Mouse (Mus musculus): ENCODE measurements around the gene Xxylt1. TPM values are rescaled to one million over a fixed set of nuclear protein-coding genes. Genes with fewer than 3 reads are reported as not detected.

The Xxylt1 gene
- polyA plus RNA-seq, 3 experiments from 2014 or later = 5.3 to 17.0 (median 16.5) TPM

DNA sequence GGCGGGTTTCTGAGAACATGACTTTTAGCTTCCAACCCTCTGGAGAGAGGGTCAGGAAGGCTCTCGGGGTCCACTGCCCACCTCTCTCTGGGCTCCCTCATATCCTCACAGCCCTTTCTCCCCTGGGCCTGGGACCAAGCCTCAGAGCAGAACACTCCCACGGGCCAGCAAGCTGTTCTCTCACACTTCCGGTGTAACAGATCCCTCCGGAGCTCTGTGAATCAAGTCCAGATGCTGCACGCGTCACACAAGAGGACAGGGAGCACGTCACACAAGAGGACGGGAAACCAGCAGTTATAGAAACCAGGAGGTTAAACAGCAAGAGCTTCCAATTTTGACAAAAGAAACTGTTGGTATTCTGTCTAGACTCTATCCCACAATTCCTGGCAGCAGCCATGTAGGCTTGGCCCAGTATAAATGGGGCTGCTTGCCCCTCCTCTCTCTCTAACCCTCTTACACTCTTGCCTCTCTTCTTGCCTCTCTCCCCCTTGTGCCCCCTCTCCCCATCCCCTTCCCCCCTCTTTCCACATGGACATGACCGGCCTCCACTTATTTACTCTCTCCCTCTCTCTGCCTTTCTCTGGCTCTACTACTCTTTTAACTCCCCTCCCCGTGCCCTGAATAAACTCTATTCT lies 19.9 kb downstream of the Xxylt1 start:
- ATAC-seq = no peak

DNA sequence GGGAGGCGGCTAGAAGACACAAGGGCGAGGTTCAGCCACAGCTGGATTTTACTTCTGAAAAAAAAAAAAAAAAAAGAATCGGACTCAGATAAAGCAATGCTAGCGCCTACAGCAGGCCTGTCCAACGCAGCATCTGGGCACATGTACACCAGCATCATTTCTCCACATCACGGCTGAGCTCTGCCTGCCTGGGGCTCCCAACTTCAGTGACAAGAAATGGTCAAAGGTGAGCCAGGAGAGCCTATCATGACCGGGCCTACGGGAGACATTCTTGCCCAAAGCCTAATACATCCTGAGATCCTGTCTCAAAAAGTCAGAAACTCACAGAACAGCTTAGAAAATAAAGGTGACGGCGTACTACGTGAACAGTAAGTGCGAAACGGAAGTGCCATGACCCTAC lies 20.5 kb downstream of the Xxylt1 start:
- no peak for ATAC-seq

- no peak for ATAC-seq
Observed at GRCm38 (mm10) chr16:31060226-31060625, 21.0 kb downstream of the Xxylt1 start.

GRCm38 (mm10) chr16:31059730-31060129 lies 21.5 kb downstream of the Xxylt1 start:
- no peak for ATAC-seq

DNA sequence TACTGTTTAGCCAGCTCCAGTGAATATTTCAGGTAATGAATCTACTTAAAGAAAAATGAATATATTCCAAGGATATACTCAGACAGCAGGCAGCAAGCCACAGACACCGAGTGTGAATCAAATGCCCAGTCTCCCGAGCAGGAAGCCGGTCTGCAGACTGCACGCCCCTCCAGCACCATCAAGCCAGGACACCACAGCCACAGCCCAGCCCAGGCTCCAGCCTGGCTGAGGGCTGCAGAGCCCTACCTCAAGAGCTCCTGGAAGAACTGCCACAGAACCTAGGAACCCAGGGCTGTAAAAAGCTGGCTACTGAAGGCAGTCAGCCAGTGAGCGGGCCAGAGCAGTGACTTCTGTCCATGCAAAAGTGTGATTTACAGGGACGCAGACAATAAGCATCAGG lies 28.4 kb downstream of the Xxylt1 start:
- ATAC-seq = no peak

- no peak for ATAC-seq
Observed at GRCm38 (mm10) chr16:31052177-31052726, 29.0 kb downstream of the Xxylt1 start.

GRCm38 (mm10) chr16:31050701-31051100 lies 30.5 kb downstream of the Xxylt1 start:
- ATAC-seq = no peak

GRCm38 (mm10) chr16:31048194-31048593 lies 33.0 kb downstream of the Xxylt1 start:
- no peak for ATAC-seq

DNA sequence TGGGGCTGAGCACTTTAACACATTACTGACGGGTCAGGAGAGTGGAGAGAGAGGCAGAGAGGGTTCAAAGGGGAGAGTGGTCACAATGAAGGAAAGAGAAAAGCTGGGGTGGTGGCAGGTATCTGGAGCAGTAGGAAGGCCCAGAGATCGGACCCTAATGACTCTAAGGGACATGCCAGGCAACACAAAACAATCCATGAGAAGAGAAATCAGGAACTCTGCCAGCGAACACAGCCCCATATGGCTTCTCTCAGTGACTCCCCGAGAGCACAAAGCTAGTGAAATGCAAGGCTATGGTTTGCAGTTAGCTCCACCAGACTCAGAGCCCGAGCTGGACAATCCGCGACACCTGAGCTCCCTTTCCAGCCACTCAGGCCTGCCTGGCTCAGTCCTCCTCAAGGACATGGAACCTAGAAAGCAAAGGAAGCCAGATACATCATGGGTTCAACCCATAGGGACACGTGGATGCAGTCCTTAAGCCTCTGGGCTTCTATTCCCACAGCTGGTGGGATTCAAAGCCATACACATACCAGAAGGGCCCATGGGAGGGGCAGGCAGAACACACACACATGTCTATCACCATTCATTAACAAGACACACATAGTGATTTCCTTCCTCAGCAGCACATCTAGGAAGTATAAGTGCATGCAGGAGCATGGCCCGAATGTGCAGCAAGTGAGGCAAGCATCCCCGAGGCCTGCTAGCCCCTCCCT lies 33.9 kb downstream of the Xxylt1 start:
- no peak for ATAC-seq

GRCm38 (mm10) chr16:31046217-31046659 lies 35.0 kb downstream of the Xxylt1 start:
- no peak for ATAC-seq

DNA sequence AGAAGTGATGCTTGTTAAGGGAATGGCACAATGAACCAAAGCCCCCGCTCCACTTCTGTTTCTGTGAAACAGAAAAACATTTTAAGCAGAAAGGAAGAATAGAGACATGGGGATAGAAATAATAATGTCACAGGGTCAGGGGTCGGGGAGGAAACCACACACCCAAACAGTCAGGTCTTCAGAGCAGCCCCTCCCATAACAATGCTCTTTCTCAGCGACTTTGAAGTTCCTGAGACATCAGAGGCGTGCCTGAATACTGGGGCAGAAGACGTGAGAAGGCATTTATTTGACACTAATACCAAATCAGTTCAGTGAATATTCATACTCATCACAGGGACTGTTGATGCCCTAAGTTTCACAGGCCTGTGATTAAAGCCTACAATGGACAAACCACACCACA lies 36.0 kb downstream of the Xxylt1 start:
- ATAC-seq = peak; percentile 57

DNA sequence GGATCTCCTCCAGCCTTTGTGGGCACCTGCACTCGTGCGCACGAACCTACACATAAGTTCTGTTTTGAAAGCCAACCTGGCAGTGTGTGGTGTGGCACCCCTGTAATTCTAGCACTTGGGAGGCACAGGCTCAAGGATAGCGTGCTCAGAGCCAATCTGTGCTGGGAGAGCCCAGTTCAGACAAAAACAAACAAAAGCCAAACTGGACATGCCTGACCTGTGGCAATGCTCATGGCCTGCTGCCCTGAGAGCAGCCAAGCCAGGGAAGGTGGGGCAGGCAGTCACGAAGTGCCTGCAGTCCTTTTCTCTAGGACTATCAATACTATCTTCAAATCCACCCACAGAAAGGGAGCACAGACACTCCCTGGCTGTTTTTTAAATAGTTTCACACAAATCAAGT lies 38.1 kb downstream of the Xxylt1 start:
- ATAC-seq = no peak

GRCm38 (mm10) chr16:31041566-31041965 lies 39.7 kb downstream of the Xxylt1 start:
- ATAC-seq = no peak

DNA sequence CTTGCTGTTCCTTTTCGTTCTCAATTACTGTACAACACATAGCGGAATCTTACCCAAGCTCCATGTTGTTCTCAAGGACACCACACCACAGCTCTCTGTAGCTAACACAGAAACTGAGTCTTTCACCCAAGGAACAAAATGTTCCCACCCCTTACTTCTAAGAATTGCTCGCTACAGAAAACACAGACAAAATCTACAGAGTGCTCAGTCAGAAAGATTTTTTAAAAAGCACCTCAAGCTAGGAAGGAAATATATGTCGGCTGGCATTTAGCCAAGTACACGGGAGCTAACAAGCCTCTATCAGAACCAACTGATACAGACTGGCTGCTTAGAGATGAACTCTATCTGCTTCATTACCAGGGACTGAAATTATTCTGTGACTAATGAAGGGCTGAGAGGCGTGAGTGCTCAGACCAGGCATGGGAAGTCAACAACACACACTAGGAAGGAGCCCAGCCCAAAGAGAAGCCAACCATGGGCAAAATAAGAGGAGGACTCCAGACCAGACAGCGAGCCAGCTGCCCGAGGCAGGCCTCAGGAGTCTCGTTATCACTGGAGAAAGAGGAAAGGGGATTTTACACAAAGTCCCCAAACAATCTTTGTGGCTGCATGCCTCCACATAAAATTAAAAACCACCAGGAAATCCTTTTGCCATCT lies 41.3 kb downstream of the Xxylt1 start:
- peak; percentile 55 for ATAC-seq

- no peak for ATAC-seq
Observed at GRCm38 (mm10) chr16:31037431-31037830, 43.8 kb downstream of the Xxylt1 start.

- ATAC-seq = no peak
Observed at GRCm38 (mm10) chr16:31035651-31036245, 45.5 kb downstream of the Xxylt1 start.

- ATAC-seq = peak; percentile 76
Observed at GRCm38 (mm10) chr16:31035235-31035634, 46.0 kb downstream of the Xxylt1 start.

GRCm38 (mm10) chr16:31034051-31034450 lies 47.2 kb downstream of the Xxylt1 start:
- no peak for ATAC-seq

DNA sequence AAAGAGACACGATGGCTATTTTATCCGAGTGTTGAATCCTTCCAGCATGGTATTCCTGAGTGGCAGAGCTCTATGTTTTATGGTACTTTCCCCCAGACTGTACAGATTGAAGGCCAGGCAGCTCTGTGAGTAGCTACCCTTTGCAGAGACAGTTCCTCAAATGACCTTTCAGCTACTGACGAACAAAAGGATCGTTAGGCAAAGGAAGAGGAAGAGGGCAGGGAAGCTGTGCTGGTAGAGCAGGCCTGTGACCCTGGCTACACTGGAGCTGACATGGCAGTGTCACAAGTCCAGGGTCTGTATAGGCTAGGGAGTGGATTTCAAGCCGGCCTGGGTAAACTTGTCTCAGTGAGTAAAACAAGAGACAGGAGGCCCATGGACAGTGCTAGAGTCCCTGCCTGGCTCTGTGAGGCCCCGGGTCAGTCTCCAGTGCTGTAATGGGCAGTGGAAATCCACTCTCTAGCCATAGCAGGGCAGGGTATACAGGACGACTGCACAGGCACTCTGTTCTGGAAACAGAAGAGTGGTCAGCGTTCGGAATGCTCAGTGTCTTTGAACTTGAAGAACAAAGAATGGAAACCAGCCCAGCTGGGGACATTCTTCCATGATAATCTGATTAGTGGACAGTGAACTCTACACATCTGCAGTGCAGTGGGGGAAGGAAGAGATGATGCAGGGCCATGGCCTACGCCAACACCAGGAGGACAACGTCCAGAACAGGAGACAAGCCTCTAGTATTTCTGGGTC lies 51.3 kb downstream of the Xxylt1 start:
- no peak for ATAC-seq

GRCm38 (mm10) chr16:31027675-31028074 lies 53.6 kb downstream of the Xxylt1 start:
- no peak for ATAC-seq

- ATAC-seq = no peak
Observed at GRCm38 (mm10) chr16:31025516-31025915, 55.7 kb downstream of the Xxylt1 start.

GRCm38 (mm10) chr16:31024997-31025396 lies 56.2 kb downstream of the Xxylt1 start:
- peak; percentile 48 for ATAC-seq
